In genomic region chr1:119119863-119120569, GRCm38 (mm10) we compare ENCODE assay signal across 10 mouse cellular contexts.
DNase-seq lines count a peak whose midpoint lies in the region; ATAC-seq and TF ChIP-seq lines count a peak whose summit lies in the region.
"Had no signal": no experiment of that assay in that cellular context is flagged by ENCODE, and none has a peak within 500 bp of the region (broad histone marks: within the 10 kb centered on the region; RNA-seq: fewer than 3 reads in every experiment).

No protein-coding gene starts in this region.

- no peak overlapping the region for H3K4me3 ChIP-seq in heart, postnatal 0 days (ENCODE audit: low read depth, low read length)
- no peak overlapping the region for H3K4me3 ChIP-seq in intestine, embryonic 16.5 days (ENCODE audit: low read length)
- H3K4me3 ChIP-seq: erythroblast, embryonic 14.5 days had no signal

- WGBS in heart, postnatal 0 days, result 36% methylated on average over 8 of the region's 8 CpGs
- 43% methylated on average over 8 of the region's 8 CpGs for WGBS in intestine, embryonic 16.5 days

- no peak for TF ChIP-seq EP300 in heart, postnatal 0 days (IDR thresholded peaks at IDR 0.05; ENCODE audit: low read depth)

- intact Hi-C loops in heart, postnatal 14 days (cut with DNase I), result no loop called here

- H3K36me3 ChIP-seq in heart, postnatal 0 days (replicated peaks; ENCODE audit: control insufficient read depth, insufficient read depth, low read length), result no peaks in the 10 kb centered on the region
- H3K36me3 ChIP-seq in intestine, embryonic 16.5 days (ENCODE audit: control insufficient read depth, insufficient read depth, low read length), result no peaks in the 10 kb centered on the region

- H3K27ac ChIP-seq in heart, postnatal 0 days (ENCODE audit: low read depth), result no peak overlapping the region
- no peak overlapping the region for H3K27ac ChIP-seq in intestine, embryonic 16.5 days (ENCODE audit: low read length)

- H3K9ac ChIP-seq in heart, postnatal 0 days (replicated peaks; ENCODE audit: low read depth, low read length), result no peak overlapping the region
- H3K9ac ChIP-seq in intestine, embryonic 16.5 days (ENCODE audit: low read depth, low read length), result no peak overlapping the region

- no peaks in the 10 kb centered on the region for H3K9me3 ChIP-seq in heart, postnatal 0 days (replicated peaks; ENCODE audit: control insufficient read depth, low read length)
- H3K9me3 ChIP-seq in intestine, embryonic 16.5 days (ENCODE audit: control insufficient read depth, low read length), result 0 out of 2 replicates have a peak, but pooled peaks cover 2% of the 10 kb centered on the region

- no peaks in the 10 kb centered on the region for H3K4me1 ChIP-seq in heart, postnatal 0 days (ENCODE audit: control insufficient read depth, insufficient read depth)
- H3K4me1 ChIP-seq in intestine, embryonic 16.5 days (ENCODE audit: control insufficient read depth, insufficient read depth, low read length), result peaks cover 3% of the 10 kb centered on the region; the same call in 1 of the 2 replicates

- peak; percentile 57 for ATAC-seq in heart, postnatal 0 days (ENCODE audit: insufficient read depth, low read depth)
- peak; percentile 42; the same call in 1 of the 2 replicates for ATAC-seq in intestine, embryonic 16.5 days
- ATAC-seq: Patski had no signal

- no peak for DNase-seq in heart, postnatal 0 days (ENCODE audit: low spot score)
- DNase-seq in heart, postnatal 14 days, result no peak
- DNase-seq in thymus, postnatal 4 days, result peak; percentile 9
- DNase-seq in thymus, postnatal 14 days, result no peak
- peak; percentile 16 for DNase-seq in yolk sac, embryonic 10.5 days (ENCODE audit: low spot score)
- no peak for DNase-seq in gastrocnemius, postnatal 10 days
- DNase-seq in gastrocnemius, adult 8-10 months (ENCODE audit: low spot score in 2 of 2), result no peak

- no peaks in the 10 kb centered on the region for H3K27me3 ChIP-seq in heart, postnatal 0 days (ENCODE audit: control insufficient read depth, insufficient read depth, low read length)
- no peaks in the 10 kb centered on the region for H3K27me3 ChIP-seq in intestine, embryonic 16.5 days (replicated peaks; ENCODE audit: control insufficient read depth, insufficient read depth, low read length)
- H3K27me3 ChIP-seq: Patski had no signal

- no peak overlapping the region for H3K4me2 ChIP-seq in heart, postnatal 0 days (ENCODE audit: low read depth, low read length)
- H3K4me2 ChIP-seq in intestine, embryonic 16.5 days (ENCODE audit: low read depth, low read length), result no peak overlapping the region

- peak; percentile 43 for TF ChIP-seq CTCF in heart, postnatal 0 days (IDR thresholded peaks at IDR 0.05; ENCODE audit: low read depth)

Comparison
In these comparisons a context has a peak if more than half of its experiments do, and no peak if none do; other contexts are left out.
1. DNase-seq: peak in thymus, postnatal 4 days (single experiment) and yolk sac, embryonic 10.5 days (single experiment); none in heart, postnatal 0 days (single experiment), heart, postnatal 14 days (0 of 2), thymus, postnatal 14 days (single experiment), gastrocnemius, postnatal 10 days (single experiment) and gastrocnemius, adult 8-10 months (0 of 2).